Mouse (Mus musculus) embryonic stem cell, embryonic (primary cell): ENCODE measurements around the gene Cfap65.

ENCODE experiments used
- CTCF ChIA-PET, 4 experiments: fragments of 300-600 bp in 2 of 4; fragments of 350-600 bp in 2 of 4; sonication (Branson Sonifier 250); formaldehyde crosslinking; loops; one replicate each; lab custom pipeline; 2022; ENCODE audit warnings: inconsistent platforms in 2 of 4; lab: Charles Lee
- POLR2A ChIA-PET, 4 experiments: fragments of 300-600 bp in 2 of 4; fragments of 350-600 bp in 2 of 4; sonication (Branson Sonifier 250); formaldehyde crosslinking; loops; one replicate each; lab custom pipeline; 2022; ENCODE audit warnings: antibody characterized with exemption in 4 of 4, inconsistent platforms in 1 of 4; lab: Charles Lee

Gene Cfap65

DNA sequence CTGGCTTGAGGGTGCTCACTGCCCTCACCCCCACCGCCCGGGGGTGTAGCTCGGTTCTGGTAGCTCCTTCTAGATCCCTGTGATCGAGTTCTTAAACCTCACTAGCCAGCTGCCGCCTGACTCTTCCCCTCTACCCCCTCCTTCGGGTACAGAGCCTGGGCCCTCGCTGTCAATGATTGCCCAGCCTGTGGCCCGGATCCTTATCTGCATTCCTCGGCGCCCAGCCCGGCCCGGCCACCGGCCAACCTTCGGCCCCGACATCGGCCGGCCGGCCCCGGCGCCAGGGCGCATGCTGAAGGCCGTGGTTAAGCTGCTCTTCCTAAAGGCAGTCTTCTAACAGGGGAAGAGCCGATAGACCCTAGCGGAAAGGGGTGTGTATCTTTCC, 14.3 kb upstream of the Cfap65 start:
- CTCF ChIA-PET: interaction anchor here (0.5 to 5.8 kb wide), 30 partner anchors 14 to 517 kb away, joined by 3 to 45 read pairs (median 5); partner anchors contain the start of genes Cryba2 (in 2 of the 4) and Fev (in 1 of the 4)

DNA sequence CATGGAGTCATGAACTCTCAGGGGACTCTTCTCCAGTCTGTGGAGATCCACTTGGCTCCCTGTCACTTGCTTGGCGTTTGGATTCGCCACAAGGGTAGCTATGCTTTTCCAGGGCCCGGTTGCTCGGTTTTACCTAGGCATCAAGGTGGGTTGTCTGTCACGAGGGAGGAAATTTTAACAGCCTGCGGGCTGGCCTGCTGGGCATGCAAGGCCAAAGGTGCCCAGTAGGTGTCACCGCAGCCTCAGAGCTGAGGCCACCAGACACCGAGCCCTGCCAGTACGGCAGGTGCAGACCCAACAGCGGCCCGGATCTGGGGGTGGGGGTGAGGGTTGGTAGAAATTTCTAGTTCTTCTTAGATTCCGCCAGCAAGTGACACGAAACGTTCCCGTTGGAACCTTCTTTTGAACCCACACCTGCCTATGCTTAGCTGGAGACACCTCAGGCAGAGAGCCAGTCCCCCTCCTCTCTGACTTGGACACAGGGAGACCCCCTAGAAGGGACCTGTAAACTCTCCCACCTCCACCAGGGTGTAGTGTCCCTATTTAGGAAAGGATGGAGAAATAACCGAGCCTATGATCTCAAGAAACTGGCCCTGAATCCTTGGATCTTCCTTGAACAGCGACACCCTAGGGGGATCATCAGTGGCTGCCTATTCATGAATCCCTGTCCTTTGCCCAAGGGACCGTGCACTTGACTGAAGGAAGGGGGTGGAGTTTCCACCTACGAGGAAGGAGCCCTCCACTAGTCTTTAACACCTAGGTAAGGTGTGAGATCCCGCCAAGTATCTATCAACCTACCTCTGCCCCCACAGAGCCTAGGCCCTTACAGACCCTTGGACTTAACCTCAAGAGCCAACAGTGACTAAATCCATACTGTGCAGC, 13.6 kb upstream of the Cfap65 start:
- POLR2A ChIA-PET: interaction anchor here in 2 of 4 experiments (0.7 to 2.8 kb wide), 10 partner anchors 9 to 276 kb away, joined by 3 to 8 read pairs (median 4); no protein-coding TSS in a partner anchor

More for the DNA sequence above, 14.3 kb upstream of the Cfap65 start:
- POLR2A ChIA-PET: interaction anchor here in 3 of 4 experiments (1.2 to 2.8 kb wide), 9 partner anchors 9 to 192 kb away, joined by 3 to 8 read pairs (median 4); no protein-coding TSS in a partner anchor

GRCm38 (mm10) chr1:74947986-74948670, 12.7 kb upstream of the Cfap65 start:
- CTCF ChIA-PET: interaction anchor here (0.5 to 5.8 kb wide), 23 partner anchors 9 to 466 kb away, joined by 3 to 45 read pairs (median 4); partner anchors contain the start of gene Cryba2 (in 2 of the 4)
- POLR2A ChIA-PET: interaction anchor here in 2 of 4 experiments (0.7 to 2.8 kb wide), 5 partner anchors 8 to 271 kb away, joined by 3 to 8 read pairs (median 3); no protein-coding TSS in a partner anchor

More for the DNA sequence above, 13.6 kb upstream of the Cfap65 start:
- CTCF ChIA-PET: interaction anchor here (0.5 to 5.8 kb wide), 34 partner anchors 10 to 465 kb away, joined by 3 to 45 read pairs (median 4); partner anchors contain the start of genes Cryba2 (in 2 of the 4) and Fev (in 1 of the 4)

DNA sequence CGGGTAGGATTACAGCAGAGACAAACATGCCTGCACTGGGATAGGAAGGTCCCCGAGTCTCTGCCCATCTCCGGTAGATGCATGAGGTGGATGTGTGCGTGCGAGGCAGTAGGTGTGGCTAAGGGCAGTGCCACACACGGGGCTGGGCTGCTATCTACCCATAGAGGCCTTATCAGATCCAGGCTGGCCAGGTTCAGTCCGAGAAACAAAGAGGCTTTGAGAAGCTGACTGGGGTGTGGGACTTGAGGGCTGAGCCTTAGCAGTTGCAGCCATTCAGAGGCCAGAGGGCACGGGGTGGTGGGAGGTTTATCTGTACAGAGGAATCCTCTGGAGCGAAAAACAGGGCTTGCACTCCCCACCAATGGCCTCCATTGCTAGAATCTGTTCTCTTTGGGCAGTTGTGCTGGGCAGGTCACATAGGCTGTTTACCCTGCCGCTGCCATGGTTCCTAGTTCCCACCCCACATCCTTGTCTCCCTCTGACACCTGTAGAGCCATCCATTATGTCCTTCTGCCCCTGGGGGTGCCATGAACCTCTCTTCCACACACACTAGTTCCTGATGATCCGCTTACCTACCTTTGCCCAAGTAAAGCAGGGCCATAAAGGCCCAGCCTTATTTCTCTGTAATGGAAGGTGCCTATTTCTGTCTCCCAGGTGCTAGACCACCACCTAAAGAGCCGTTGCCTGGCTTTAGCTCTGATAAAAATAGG, 6.4 kb upstream of the Cfap65 start:
- ChIA-PET CTCF (no interaction called here), POLR2A (interaction anchor here in 1 of 4 experiments (2.3 kb wide), 1 partner anchor 8 kb away, joined by 8 read pairs; no protein-coding TSS in a partner anchor)

- CTCF ChIA-PET: interaction anchor here in 3 of 4 experiments (0.5 to 1.9 kb wide), 6 partner anchors 24 to 77 kb away, joined by 3 to 6 read pairs (median 4); partner anchors contain the start of gene Cryba2 (in 1 of the 3)
- POLR2A ChIA-PET: interaction anchor here in 1 of 4 experiments (2.3 kb wide), 1 partner anchor 10 kb away, joined by 8 read pairs; no protein-coding TSS in a partner anchor
These were observed 4.4 kb upstream of the Cfap65 start for GRCm38 (mm10) chr1:74939762-74940161.

DNA sequence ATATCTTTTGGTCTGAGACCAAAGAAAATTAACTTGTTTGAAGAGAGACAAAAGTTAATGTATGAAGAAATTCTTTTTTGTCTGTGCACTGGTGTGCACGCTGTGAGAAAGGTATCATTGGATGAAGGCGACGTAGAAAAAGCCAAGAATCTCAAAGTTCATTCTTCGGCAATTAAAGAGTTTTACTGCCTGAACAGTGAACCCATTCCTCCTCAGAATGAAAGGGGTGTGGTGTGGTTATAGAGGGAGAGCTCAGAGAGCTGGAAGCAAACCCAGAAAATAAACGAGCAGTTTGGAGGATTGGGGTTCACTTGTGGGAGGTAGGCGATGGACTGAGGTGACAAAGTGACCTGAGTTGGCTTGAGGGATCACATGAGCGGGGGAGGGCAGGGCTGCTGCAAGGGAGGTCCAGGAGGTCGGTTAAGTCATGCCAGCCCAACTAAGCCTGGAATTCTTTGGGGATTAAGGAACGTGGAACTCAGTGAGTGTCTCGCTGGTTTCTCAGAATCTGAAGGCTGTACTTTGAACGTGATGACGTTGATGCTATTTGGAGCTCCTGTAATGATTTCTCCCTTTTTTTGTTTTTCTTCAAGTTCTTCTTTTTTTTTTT, 927 bp upstream of the Cfap65 start:
- POLR2A ChIA-PET: no interaction called here
- CTCF ChIA-PET: no interaction called here

DNA sequence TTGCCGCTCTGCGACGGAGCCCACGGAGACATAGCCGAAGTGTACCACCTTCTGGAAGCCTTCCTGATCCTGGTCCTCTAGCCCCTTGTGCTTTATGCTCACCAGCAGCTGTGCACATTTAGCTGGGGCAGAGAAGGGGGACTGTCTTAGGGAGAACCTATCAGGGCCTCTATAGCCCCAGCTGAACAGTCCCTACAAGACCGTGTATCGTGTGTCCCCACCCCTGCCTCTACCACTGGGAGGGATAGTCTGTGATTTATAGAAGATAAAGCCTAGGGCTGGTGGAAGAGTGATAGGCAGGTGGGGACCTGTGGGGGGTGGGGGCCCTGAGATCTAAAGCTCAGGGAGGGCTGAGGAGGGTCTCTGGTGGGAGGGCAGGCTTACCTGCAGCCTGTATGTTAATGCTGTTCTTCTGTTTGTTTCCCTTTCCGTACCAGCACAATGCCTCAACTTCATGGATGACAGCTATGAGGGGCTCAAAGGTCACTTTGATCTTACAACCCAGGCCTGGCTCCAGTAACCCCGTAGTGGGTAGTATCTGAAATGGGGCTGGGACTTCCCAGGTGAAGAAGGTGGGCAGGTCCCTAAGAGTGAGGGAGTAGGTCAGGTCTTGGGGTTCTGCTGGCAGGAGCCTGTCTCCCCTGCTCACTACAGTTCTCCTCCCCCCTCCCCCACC, 7.6 kb downstream of the Cfap65 start:
- ChIA-PET POLR2A (no interaction called here), CTCF (interaction anchor here (0.5 to 1.3 kb wide), 6 partner anchors 12 to 445 kb away, joined by 3 to 4 read pairs (median 3); partner anchors contain the start of gene Cryba2 (in 1 of the 4))

DNA sequence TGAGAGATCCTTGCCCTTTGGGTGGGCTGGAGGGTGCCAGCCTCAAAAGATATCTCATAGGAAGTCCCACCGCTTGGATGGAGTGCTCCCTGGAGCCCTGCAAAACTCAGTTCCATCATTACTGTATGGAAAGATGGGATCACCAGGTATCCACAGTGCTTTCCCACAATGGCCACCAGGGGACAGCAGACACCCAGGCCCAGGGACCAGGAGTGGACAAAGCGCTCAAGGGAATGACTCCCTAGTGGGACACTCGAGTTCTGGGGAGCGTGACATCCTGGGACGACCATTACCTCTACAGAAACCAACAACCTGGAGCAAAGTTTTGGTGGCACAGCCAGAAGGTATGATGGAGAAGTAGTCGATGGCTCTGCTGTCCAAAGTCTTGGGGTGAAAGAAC, 8.7 kb downstream of the Cfap65 start:
- CTCF ChIA-PET: interaction anchor here in 2 of 4 experiments (0.6 to 1.5 kb wide), 7 partner anchors 11 to 74 kb away, joined by 3 to 4 read pairs (median 3); partner anchors contain the start of gene Cryba2 (in 2 of the 2)
- POLR2A ChIA-PET: no interaction called here

DNA sequence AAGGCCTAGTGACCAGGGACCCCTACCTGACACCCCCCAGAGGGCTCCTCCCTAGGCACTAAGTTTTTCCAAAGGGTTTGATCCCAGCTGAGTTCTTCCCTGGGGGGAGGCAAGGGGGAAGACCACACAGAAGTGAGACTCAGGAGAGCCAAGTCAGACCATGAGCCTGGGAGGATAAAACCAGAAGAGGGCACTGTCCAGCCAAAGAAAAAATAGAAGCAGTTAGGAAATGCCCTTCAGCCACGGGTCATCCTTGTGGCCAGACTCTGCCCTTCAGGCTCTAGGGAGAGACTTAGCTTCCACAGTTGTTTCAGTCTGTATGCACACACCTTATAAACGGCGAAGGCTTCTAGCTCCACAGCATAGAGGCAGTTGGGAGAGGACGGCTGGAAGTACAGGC, 10.9 kb downstream of the Cfap65 start:
- ChIA-PET POLR2A (no interaction called here), CTCF (interaction anchor here in 1 of 4 experiments (1.3 kb wide), 1 partner anchor 8 kb away, joined by 3 read pairs; no protein-coding TSS in a partner anchor)

DNA sequence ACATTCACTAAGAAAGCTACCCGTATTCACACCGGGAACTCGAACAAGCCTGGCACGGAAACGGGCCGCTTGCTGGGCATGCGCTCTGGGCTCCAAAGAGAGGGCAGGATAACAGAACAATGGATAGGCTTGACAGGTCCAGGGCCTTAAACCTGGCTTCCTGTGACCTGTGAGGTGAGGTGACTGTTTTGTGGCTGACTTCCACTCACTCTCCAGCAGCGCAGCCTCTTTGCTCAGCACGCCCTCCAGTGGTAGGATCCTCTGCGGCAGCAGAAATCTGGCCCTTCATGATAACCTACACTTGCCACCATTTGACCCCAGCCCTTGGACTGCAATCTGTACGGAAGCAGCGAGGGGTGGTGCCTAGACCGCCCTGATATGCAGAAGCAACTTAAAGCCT, 19.7 kb downstream of the Cfap65 start:
- ChIA-PET POLR2A (interaction anchor here in 2 of 4 experiments (0.7 to 1.0 kb wide), 4 partner anchors 9 to 388 kb away, joined by 3 to 6 read pairs (median 3); no protein-coding TSS in a partner anchor), CTCF (interaction anchor here (0.6 to 4.1 kb wide), 21 partner anchors 9 to 172 kb away, joined by 3 to 32 read pairs (median 3); partner anchors contain the start of gene Cryba2 (in 2 of the 4))

- ChIA-PET CTCF (interaction anchor here (0.6 to 4.5 kb wide), 37 partner anchors 8 to 700 kb away, joined by 3 to 32 read pairs (median 4); partner anchors contain the start of genes Cryba2 (in 3 of the 4) and Fev (in 1 of the 4)), POLR2A (interaction anchor here in 2 of 4 experiments (0.5 to 2.2 kb wide), 4 partner anchors 20 to 415 kb away, joined by 3 to 7 read pairs (median 4); partner anchors contain the start of gene Dnpep (in 1 of the 2))
These were observed 33.2 kb downstream of the Cfap65 start for GRCm38 (mm10) chr1:74902191-74902590.

DNA sequence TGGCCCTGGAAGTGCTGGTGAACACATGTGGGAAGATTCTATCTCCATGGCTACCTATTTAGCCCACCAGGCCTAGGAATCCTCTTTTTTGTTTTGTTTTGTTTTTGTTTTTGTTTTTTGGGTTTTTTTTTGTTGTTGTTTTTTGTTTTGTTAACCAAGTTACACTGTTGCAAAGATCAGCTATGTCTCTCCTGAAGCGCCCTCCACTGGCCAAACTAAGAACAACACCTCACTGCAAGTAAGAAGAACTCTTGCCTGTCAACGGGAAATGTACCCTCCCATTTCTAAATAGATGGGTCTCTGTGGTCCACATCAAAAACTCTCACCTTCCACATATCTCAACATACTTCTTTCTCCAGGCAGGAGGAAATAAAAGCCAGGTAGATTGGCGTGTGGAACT, 33.7 kb downstream of the Cfap65 start:
- ChIA-PET CTCF (interaction anchor here (0.6 to 4.5 kb wide), 58 partner anchors 8 to 699 kb away, joined by 3 to 32 read pairs (median 4); partner anchors contain the start of genes Cryba2 (in 3 of the 4), Cfap65 (in 1 of the 4) and Fev (in 1 of the 4)), POLR2A (interaction anchor here in 2 of 4 experiments (0.7 to 2.2 kb wide), 6 partner anchors 20 to 416 kb away, joined by 3 to 6 read pairs (median 3); partner anchors contain the start of gene Dnpep (in 1 of the 2))

DNA sequence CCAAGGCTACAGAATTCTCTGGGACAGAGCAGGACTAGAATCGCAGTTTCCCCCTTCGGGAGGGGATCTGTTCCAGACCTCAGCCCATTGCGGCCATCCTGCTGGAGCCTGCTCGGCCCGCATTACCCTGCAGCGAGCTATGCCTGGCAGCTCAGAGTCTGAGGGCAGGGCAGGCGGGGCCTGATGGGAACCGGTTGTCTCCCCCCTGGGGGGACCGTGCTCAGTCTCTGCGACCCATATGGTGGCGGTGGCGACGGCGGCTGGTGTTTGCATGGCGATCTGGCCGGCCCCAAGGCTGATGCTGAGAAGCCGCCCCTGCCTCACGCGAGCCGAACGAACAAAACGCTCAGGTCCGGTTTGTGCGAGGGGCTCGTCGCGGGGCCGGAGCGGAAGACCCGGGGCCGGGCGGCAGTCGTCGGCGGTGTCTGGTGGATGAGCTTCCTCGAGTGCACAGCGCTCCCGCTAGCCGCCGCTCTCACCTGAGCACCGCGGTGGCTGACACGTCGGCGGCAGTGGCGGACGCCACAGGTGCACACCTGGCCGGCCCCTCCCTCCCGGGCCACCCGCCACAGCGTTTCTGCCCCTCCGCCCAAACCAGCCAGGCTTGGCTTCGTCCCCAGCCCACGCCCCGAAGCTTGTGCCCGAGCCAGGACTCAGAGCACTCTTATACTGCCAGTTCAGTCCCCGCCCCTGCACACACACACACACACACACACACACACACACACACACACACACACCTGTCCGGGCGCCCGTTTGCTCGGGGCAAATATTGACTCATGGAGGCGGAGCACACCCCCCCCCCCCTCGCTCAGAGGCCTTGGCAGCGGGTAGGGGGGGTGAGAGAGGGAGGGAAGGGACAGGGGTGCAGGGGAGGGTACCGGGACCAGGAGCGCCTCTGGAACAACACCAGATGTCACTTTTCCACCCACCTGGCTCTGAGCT, 34.8 kb downstream of the Cfap65 start:
- POLR2A ChIA-PET: interaction anchor here in 3 of 4 experiments (0.6 to 2.2 kb wide), 9 partner anchors 16 to 417 kb away, joined by 3 to 6 read pairs (median 3); partner anchors contain the start of genes Dnpep (in 1 of the 3) and Wnt6 (in 1 of the 3)
- CTCF ChIA-PET: interaction anchor here (0.6 to 4.5 kb wide), 59 partner anchors 7 to 698 kb away, joined by 3 to 32 read pairs (median 4); partner anchors contain the start of genes Cryba2 (in 3 of the 4), Cfap65 (in 1 of the 4) and Fev (in 1 of the 4)

- ChIA-PET CTCF (interaction anchor here in 2 of 4 experiments (0.5 to 1.2 kb wide), 8 partner anchors 16 to 631 kb away, joined by 3 to 9 read pairs (median 5); no protein-coding TSS in a partner anchor), POLR2A (interaction anchor here in 3 of 4 experiments (0.6 to 1.1 kb wide), 6 partner anchors 16 to 664 kb away, joined by 3 to 8 read pairs (median 3); partner anchors contain the start of gene Tuba4a (in 1 of the 3))
These were observed 36.6 kb downstream of the Cfap65 start for GRCm38 (mm10) chr1:74898656-74899431.
